Mouse (Mus musculus) adrenal gland, postnatal 14 days (tissue): ENCODE measurements around the gene Nkx2-3. TPM values are rescaled to one million over a fixed set of nuclear protein-coding genes. Genes with fewer than 3 reads are reported as not detected.
A peak's percentile ranks its signal among the peaks of the same experiment; 100 is the strongest.

Source experiments
- DNase-seq: peaks from one replicate; pipeline ENCODE4 v3.0.0; 2021; ENCODE audit warnings: mixed read lengths
- long read RNA-seq, 2 experiments: library from polyadenylated mRNA; stranded (forward); transcript quantifications; one replicate each; pipeline ENCODE4 v2.0.0; 2021
- total RNA-seq: library from RNA; stranded (reverse); gene quantifications from 2 replicates; pipeline ENCODE4 v1.2.3, GENCODE M21; 2021

Gene Nkx2-3
- not detected in 2 replicates for total RNA-seq
- long read RNA-seq, experiment 1, result 0 reads
- long read RNA-seq, experiment 2, result 0 reads

GRCm38 (mm10) chr19:43612051-43612450 lies at the start of gene Nkx2-3:
TSS of gene Nkx2-3 (plus strand) at chr19:43612325.
- DNase-seq, result no peak

GRCm38 (mm10) chr19:43563166-43563565 lies 49.0 kb upstream of the Nkx2-3 start:
- DNase-seq, result peak; percentile 37

GRCm38 (mm10) chr19:43568298-43568697 lies 43.8 kb upstream of the Nkx2-3 start:
- DNase-seq, result no peak

- DNase-seq, result no peak
These were observed 43.0 kb upstream of the Nkx2-3 start for GRCm38 (mm10) chr19:43569133-43569532.

- DNase-seq, result peak; percentile 83
These were observed 41.0 kb upstream of the Nkx2-3 start for GRCm38 (mm10) chr19:43570831-43571790.

- DNase-seq, result peak; percentile 58
These were observed 32.9 kb upstream of the Nkx2-3 start for GRCm38 (mm10) chr19:43579081-43579796.

- DNase-seq, result no peak
These were observed 30.9 kb upstream of the Nkx2-3 start for GRCm38 (mm10) chr19:43581185-43581584.

- no peak for DNase-seq
These were observed 28.9 kb upstream of the Nkx2-3 start for GRCm38 (mm10) chr19:43583192-43583591.

- DNase-seq, result peak; percentile 12
These were observed 28.5 kb upstream of the Nkx2-3 start for GRCm38 (mm10) chr19:43583595-43583994.

GRCm38 (mm10) chr19:43584788-43585187 lies 27.3 kb upstream of the Nkx2-3 start:
- peak; percentile 62 for DNase-seq

GRCm38 (mm10) chr19:43592026-43592425 lies 20.1 kb upstream of the Nkx2-3 start:
- no peak for DNase-seq

- no peak for DNase-seq
These were observed 15.1 kb upstream of the Nkx2-3 start for GRCm38 (mm10) chr19:43596981-43597380.

- no peak for DNase-seq
These were observed 13.1 kb upstream of the Nkx2-3 start for GRCm38 (mm10) chr19:43598741-43599660.

GRCm38 (mm10) chr19:43599776-43600544 lies 12.2 kb upstream of the Nkx2-3 start:
- DNase-seq, result no peak

GRCm38 (mm10) chr19:43600545-43601331 lies 11.4 kb upstream of the Nkx2-3 start:
- DNase-seq, result no peak

- no peak for DNase-seq
These were observed 10.7 kb upstream of the Nkx2-3 start for GRCm38 (mm10) chr19:43601440-43601839.

GRCm38 (mm10) chr19:43601996-43602590 lies 10.0 kb upstream of the Nkx2-3 start:
- DNase-seq, result no peak

- no peak for DNase-seq
These were observed 8.6 kb upstream of the Nkx2-3 start for GRCm38 (mm10) chr19:43603521-43603920.

GRCm38 (mm10) chr19:43604492-43605120 lies 7.5 kb upstream of the Nkx2-3 start:
- no peak for DNase-seq
